Mouse (Mus musculus): ENCODE data around the gene Olfr222.

Gene Olfr222

DNA sequence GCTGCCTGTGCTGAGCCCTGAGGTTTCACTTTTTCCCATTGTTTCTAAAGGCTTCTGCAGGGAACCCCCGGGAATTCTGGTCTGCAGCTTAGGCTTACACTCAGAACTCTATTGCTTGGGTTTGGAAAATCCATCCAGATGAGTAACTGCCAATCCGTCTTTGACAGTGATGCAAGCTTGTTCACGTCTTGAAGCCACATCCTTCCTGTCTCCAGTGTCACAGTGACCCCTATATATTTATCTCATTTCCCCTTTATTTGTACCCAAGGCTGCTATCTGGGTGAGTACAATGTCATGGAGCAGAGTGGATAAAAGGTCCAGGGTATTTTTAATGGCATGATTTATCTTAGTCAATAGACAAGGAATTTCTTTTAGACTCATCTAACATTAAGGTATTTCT is 34.7 kb downstream of the Olfr222 start, which contains the start of gene Nlrp3:
TSS of gene Nlrp3 (plus strand) at position 245 of the 400 bp plus-strand sequence.
- DNase-seq (ENCODE audit: low read depth, low spot score) = no peak

- DNase-seq (ENCODE audit: low read depth, low spot score) = no peak
Observed at GRCm38 (mm10) chr11:59540123-59540522, 35.9 kb downstream of the Olfr222 start.

DNA sequence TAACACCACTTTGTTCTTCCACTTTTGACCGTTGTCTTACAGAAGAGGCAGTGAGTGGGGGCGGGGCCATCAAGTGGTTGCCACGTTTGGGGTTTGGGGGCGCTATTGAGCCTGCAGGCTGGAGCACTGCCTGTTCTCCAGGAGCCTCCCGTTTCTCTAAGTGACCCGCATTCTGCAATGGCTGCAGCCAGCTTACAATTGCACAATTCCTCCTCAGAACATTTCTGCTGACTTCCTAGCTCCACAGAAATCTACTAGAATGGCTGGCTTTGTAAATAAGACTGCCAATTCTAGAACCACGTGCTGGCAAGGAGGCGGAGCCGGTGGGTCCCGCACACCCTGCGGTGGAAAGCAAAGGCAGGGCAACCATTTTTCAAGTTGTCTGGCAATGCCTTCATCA is 37.6 kb downstream of the Olfr222 start:
- DNase-seq (ENCODE audit: low read depth, low spot score) = no peak

- no peak for DNase-seq (ENCODE audit: low read depth, low spot score)
Observed at GRCm38 (mm10) chr11:59537218-59538130, 38.6 kb downstream of the Olfr222 start.

GRCm38 (mm10) chr11:59531562-59531961 is 44.5 kb downstream of the Olfr222 start:
- DNase-seq (ENCODE audit: low read depth, low spot score) = no peak

- no peak for DNase-seq (ENCODE audit: low read depth, low spot score)
Observed at GRCm38 (mm10) chr11:59530870-59531535, 45.0 kb downstream of the Olfr222 start.

DNA sequence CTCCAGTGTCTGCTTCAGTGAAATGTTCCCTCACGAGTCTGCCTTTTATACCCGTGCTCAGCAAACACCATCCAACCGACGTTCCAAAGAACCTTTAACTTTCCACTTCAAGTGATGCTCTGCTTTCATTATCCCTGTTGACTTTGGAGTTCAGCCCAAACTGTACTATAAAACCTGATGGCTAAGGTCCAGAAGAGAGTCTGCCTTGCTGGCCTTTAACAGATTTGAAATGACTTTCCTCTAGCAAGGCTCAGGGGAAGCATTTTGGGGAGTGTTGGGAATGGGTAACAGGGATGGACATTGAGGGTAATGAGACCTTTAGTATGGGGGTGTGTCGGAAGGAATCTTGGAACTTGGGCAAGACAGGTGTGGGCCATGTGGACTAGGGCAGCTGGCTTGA is 45.8 kb downstream of the Olfr222 start:
- DNase-seq (ENCODE audit: low read depth, low spot score) = no peak

DNA sequence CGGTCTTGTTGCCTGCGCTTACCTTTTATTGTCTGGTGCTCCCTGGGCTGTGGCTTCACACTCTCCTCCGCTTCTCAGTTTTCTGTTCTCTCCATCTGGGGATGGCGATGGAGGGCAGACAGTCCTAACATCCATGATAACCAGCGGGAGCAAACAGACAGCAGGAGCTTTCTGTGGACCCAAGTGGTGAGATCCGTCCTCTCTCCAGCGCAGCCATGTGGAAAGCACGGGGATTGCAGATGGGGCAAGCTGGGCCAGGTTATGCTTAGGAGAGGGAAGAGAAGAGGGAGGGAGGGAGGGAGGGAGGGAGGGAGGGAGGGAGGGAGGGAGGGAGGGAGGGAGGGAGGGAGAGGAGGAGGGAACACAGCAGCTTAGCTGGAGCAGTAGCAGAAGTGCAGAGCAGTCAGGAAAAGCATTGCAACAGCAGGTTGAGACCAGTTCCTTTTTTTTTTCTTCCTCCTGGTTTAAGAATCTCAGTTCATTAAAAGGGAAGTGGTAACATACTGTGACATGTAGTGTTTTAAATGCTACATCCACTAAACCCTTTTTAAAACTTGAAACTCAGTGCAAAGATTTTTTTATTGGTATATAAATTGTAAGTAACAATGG is 49.5 kb downstream of the Olfr222 start, which contains the start of gene Zkscan17:
TSS of gene Zkscan17 (minus strand) at position 280 of the 609 bp plus-strand sequence.
- no peak for DNase-seq (ENCODE audit: low read depth, low spot score)

DNA sequence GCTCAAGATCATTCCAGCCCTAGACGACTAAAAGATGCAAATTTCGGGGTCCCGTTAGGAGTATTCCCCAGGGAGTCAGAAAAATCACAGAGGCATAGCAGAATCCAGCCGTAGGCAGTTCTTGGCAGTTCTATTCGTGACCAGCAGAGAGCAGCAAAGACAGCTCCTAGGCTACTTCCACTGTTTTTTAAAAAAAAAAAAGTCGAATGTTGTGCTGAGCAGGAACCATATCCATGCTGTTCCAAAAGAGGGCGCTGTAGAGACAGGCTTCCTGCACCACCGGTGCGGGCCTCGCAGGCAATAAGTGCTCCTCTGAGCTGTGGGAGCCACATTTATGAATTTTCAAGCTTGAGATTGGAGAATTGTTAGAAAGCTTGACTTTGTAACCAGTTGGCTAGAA is 50.8 kb downstream of the Olfr222 start:
- DNase-seq (ENCODE audit: low read depth, low spot score) = peak; percentile 66

DNA sequence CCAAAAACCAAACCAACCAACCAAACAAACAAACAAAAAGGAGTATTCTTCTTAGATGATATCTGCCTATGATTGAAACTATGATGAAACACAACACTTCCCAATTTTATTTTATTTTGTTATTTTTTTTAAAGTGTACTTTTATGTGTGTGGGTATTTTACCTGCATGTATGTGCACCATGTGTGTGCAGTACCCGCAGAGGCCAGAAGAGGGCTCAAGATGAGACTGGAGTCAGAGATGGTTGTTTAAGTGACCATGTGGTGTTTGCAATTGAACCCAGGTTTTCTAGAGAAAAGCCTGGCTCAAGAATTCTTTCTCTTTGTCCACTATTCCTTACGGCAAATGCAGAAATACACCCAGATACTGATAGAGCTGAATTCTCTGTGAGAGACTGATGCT is 51.9 kb downstream of the Olfr222 start:
- DNase-seq (ENCODE audit: low read depth, low spot score) = no peak
